Mouse (Mus musculus): ENCODE results near the gene Tmprss13. TPM values are rescaled to one million over a fixed set of nuclear protein-coding genes. Genes with fewer than 3 reads are reported as not detected.

The Tmprss13 gene
- polyA plus RNA-seq, 1 experiment from 2014 or later, result not detected

DNA sequence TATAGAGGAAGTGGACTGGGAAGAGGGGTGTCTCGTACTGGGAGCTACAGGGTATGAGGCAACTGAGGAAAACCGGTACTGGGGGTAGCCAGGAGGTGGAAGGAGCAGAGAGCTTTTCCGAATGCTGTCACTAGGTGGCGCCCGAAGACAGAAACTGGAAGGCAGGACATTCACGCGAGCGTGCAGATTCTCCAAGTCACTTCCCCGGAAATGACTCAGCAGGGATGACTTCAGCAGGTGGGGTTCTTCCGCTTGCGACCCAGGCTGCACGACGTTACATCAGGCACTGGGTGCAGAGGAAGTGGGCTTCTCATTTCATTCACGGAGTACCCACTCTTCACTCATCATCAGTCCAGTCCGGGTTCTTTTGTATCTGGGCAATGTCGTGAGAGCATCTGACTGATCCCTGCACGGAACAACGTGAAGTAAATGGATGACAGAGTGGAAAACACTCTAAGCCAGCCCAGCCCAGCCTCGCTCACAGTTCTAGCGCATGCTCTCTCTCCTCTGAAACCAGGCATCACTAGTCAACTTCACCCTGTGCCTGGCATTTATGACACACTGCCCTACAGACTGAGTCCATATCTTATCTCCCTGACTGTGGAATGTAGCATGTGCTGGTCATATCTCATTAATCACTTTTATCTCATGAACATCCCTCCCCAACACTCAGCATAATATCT lies 18.3 kb upstream of the Tmprss13 start:
- peaks cover 10% of the 10 kb centered on the region for H3K4me1 ChIP-seq (replicated peaks)
- H3K27me3 ChIP-seq, result no peaks in the 10 kb centered on the region
- H3K36me3 ChIP-seq, result no peaks in the 10 kb centered on the region
- no peak overlapping the region for H3K27ac ChIP-seq
- H3K9me3 ChIP-seq (replicated peaks), result no peaks in the 10 kb centered on the region
- peak; percentile 72 for DNase-seq
- H3K4me2 ChIP-seq, result peak overlapping the region; percentile 52
- peak; percentile 62 for ATAC-seq (ENCODE audit: low read depth)
- WGBS (ENCODE audit: insufficient replicate concordance), result 12% methylated on average over 20 of the region's 20 CpGs
- no peak overlapping the region; the same call in 1 of the 2 replicates for H3K9ac ChIP-seq
- H3K4me3 ChIP-seq (replicated peaks), result peak overlapping the region; percentile 36

GRCm38 (mm10) chr9:45301771-45302170 lies 17.1 kb upstream of the Tmprss13 start:
- no peak overlapping the region for H3K9ac ChIP-seq
- ATAC-seq (ENCODE audit: low read depth), result no peak
- H3K27ac ChIP-seq, result no peak overlapping the region
- no peaks in the 10 kb centered on the region for H3K9me3 ChIP-seq (replicated peaks)
- peaks cover 10% of the 10 kb centered on the region for H3K4me1 ChIP-seq (replicated peaks)
- H3K4me3 ChIP-seq (replicated peaks), result no peak overlapping the region
- H3K27me3 ChIP-seq, result no peaks in the 10 kb centered on the region
- no peak overlapping the region for H3K4me2 ChIP-seq
- 69% methylated on average over 8 of the region's 8 CpGs for WGBS (ENCODE audit: insufficient replicate concordance)
- no peak for DNase-seq
- no peaks in the 10 kb centered on the region for H3K36me3 ChIP-seq

DNA sequence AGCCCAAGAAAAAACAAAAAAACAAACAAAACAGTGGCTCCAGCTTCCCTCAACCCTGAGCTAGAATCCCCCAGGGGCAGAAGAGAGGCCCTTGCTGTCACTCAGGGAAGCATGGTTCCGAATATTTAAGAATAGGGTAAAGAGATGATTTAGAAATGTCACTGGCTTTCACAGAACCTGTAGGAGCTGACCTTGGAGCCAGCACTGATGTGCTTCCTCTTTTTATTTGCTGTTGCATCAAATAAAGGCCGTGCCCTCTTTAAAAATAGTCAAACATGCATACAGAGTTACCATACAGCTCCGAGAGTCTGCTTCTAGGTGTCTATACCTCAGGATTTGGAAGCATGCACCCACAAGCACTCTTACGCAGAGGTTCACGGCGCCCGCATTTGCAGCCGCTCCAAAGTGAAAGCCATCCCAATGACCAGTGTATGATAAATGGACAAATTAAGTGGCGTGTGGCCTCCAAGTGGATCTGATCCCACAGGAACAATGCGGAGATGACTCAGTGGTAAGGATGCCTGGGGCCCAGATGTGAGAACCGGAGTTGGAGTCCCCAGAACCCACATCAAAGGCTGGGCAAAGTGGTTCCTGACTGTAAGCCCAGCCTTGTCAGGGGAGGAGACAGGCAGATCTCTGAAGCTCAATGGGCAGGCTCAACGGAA lies 12.0 kb upstream of the Tmprss13 start:
- no peak overlapping the region for H3K4me2 ChIP-seq
- no peak for ATAC-seq (ENCODE audit: low read depth)
- no peak overlapping the region for H3K9ac ChIP-seq
- 73% methylated on average over 12 of the region's 12 CpGs for WGBS (ENCODE audit: insufficient replicate concordance)
- no peak for DNase-seq
- no peaks in the 10 kb centered on the region for H3K4me1 ChIP-seq (replicated peaks)
- H3K4me3 ChIP-seq (replicated peaks), result no peak overlapping the region
- H3K9me3 ChIP-seq (replicated peaks), result no peaks in the 10 kb centered on the region
- no peak overlapping the region for H3K27ac ChIP-seq
- no peaks in the 10 kb centered on the region for H3K27me3 ChIP-seq
- H3K36me3 ChIP-seq, result no peaks in the 10 kb centered on the region

DNA sequence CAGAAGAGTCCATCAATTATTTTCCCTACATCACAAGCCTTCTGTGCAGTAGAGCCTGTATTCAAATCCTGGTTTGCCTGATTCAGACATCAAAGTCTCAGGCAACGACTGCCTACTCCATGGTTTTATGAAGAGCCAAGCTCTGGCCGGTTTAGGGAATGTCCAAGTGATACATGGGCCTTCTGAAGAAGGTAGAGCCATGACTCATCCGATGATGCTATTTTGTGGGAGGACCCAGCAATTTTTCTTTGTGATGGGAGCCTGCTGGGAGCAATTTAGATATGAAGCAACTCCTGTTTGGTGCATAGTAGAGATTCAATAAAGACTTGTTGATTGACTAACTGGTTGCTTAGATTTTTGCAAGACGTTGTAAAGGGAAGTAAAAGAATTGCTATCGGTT lies 10.4 kb upstream of the Tmprss13 start:
- Histone ChIP-seq H3K4me3 (replicated peaks) (no peak overlapping the region), H3K9me3 (replicated peaks) (no peaks in the 10 kb centered on the region), H3K4me1 (replicated peaks) (no peaks in the 10 kb centered on the region), H3K36me3 (no peaks in the 10 kb centered on the region), H3K27ac (no peak overlapping the region), H3K4me2 (no peak overlapping the region), H3K27me3 (no peaks in the 10 kb centered on the region), H3K9ac (no peak overlapping the region)
- no peak for DNase-seq
- 65% methylated on average over 5 of the region's 5 CpGs for WGBS (ENCODE audit: insufficient replicate concordance)
- no peak for ATAC-seq (ENCODE audit: low read depth)

DNA sequence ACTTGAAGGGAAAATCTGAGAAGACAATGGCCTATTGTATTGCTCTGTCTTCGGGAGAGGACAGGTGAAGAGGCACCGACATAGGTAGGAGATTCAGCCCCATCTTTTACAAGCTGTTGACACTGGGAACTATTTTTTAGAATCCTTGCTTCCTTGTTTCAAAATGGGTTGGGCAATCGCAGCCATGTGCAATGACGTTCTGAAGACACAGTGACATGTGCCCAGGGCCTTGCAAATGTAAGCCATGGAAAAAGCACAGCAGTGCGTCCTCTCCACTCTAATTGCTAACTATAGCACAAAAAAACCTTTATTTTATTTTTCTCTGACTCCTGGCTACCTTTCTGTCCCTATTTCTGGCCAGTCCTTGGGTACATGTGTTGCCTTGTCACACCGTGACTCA lies 7.0 kb upstream of the Tmprss13 start:
- H3K36me3 ChIP-seq, result no peaks in the 10 kb centered on the region
- ATAC-seq (ENCODE audit: low read depth), result no peak
- peaks cover 12% of the 10 kb centered on the region; the same call in 1 of the 2 replicates for H3K27me3 ChIP-seq
- WGBS (ENCODE audit: insufficient replicate concordance), result 68% methylated on average over 6 of the region's 6 CpGs
- DNase-seq, result no peak
- H3K4me3 ChIP-seq (replicated peaks), result no peak overlapping the region
- no peaks in the 10 kb centered on the region for H3K9me3 ChIP-seq (replicated peaks)
- no peak overlapping the region for H3K4me2 ChIP-seq
- no peaks in the 10 kb centered on the region for H3K4me1 ChIP-seq (replicated peaks)
- H3K27ac ChIP-seq, result no peak overlapping the region
- H3K9ac ChIP-seq, result no peak overlapping the region

DNA sequence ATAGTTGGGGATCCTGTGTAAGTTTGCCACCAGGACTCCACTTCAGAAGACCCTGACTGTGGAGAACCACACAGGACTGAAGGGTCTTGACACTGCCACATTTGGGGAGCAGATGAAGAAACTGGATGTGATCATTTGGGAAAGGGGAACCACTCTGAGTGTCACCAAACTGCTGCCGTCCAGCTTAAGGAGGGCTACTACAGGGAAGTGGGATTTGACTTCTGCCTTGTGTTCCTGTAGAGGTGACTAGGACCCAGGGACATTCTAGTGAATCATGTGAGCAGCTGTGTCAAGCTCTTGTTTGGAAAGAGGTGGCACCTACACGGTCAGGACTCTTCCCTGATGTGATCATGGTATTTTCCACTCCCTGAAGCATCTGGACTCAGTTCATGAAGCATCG lies 5.0 kb upstream of the Tmprss13 start:
- no peaks in the 10 kb centered on the region for H3K4me1 ChIP-seq (replicated peaks)
- no peak overlapping the region for H3K27ac ChIP-seq
- H3K4me2 ChIP-seq, result no peak overlapping the region
- WGBS (ENCODE audit: insufficient replicate concordance), result 39% methylated on average over 3 of the region's 3 CpGs
- H3K9ac ChIP-seq, result no peak overlapping the region
- peaks cover 23% of the 10 kb centered on the region for H3K27me3 ChIP-seq
- H3K9me3 ChIP-seq (replicated peaks), result no peaks in the 10 kb centered on the region
- H3K36me3 ChIP-seq, result no peaks in the 10 kb centered on the region
- DNase-seq (no peak), ATAC-seq (ENCODE audit: low read depth) (no peak)
- H3K4me3 ChIP-seq (replicated peaks), result no peak overlapping the region

DNA sequence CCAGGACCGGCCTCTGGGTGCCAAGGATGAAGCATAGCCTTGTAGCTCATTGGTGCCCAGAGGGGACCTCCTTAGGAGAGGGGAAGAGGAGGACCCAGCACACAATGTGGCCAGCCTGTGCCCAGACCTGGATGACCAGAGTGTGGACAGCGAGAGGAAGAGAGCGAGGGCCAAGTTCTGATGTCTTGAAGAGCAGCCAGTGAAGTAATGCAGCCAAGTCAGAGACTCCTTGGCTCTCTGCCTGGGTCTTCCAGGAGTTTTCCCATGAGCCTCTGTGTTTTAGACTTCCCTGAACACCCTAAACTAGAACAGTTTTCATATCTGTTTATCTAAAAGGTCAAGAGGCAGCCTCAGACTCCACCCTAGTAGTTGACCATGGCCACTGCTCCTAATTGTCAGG lies 1.3 kb upstream of the Tmprss13 start:
- ATAC-seq (ENCODE audit: low read depth) (no peak), DNase-seq (no peak)
- Histone ChIP-seq H3K27ac (no peak overlapping the region), H3K27me3 (peaks cover 35% of the 10 kb centered on the region), H3K4me3 (replicated peaks) (no peak overlapping the region), H3K4me1 (replicated peaks) (no peaks in the 10 kb centered on the region), H3K9me3 (replicated peaks) (no peaks in the 10 kb centered on the region), H3K4me2 (no peak overlapping the region), H3K36me3 (no peaks in the 10 kb centered on the region), H3K9ac (no peak overlapping the region)
- WGBS (ENCODE audit: insufficient replicate concordance), result 72% methylated on average over 3 of the region's 3 CpGs

DNA sequence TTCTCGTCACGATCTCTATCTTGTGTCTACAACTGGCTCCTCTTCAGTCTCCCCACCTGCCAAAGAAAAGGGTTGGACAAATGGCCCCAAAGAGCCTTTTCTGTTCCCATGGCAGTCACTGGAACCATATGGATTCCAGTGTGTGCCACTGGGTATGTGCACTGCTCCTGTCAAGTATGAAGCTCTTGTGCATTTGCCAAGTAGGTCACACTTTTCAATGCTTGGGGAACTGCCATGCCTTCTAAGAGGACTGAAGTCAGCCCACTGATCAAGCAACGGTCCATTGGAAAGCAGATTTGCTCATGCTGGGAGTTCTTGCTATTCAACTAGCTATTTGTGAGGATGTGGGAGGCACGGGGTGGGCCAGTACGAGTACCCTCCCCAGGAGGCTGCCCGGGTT lies 2.6 kb downstream of the Tmprss13 start:
- no peaks in the 10 kb centered on the region for H3K4me1 ChIP-seq (replicated peaks)
- H3K4me3 ChIP-seq (replicated peaks), result no peak overlapping the region
- H3K27ac ChIP-seq, result no peak overlapping the region
- 54% methylated on average over 6 of the region's 6 CpGs for WGBS (ENCODE audit: insufficient replicate concordance)
- no peaks in the 10 kb centered on the region for H3K36me3 ChIP-seq
- DNase-seq (no peak), ATAC-seq (ENCODE audit: low read depth) (no peak)
- no peak overlapping the region for H3K4me2 ChIP-seq
- no peak overlapping the region for H3K9ac ChIP-seq
- peaks cover 27% of the 10 kb centered on the region for H3K27me3 ChIP-seq
- no peaks in the 10 kb centered on the region for H3K9me3 ChIP-seq (replicated peaks)

DNA sequence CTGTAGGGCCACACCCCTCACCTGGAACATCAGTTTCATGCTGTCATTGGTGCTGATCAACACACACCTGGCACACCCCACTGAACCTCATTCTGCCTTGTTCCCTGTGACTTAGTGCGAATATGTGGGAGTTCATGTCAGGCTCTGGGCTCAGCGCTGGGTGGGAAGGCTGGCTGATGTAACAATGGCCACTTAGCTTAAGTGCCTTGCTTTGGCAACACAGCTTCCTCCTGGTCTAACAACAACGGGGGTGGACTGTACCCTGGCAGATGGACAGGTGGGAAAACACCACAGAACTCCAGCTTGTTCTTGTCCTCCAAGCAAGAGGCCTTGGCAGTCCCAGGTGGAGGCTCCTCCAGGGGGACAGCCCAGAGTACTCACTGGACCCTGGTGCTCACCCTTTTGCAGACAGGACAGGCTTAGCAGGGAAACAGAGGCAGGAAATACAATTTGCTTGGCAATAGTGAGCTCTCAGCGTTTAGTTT lies 3.1 kb downstream of the Tmprss13 start:
- Histone ChIP-seq H3K4me3 (replicated peaks) (no peak overlapping the region), H3K4me1 (replicated peaks) (no peaks in the 10 kb centered on the region), H3K36me3 (no peaks in the 10 kb centered on the region), H3K9me3 (replicated peaks) (no peaks in the 10 kb centered on the region), H3K4me2 (no peak overlapping the region), H3K27me3 (peaks cover 22% of the 10 kb centered on the region), H3K27ac (no peak overlapping the region), H3K9ac (no peak overlapping the region)
- ATAC-seq (ENCODE audit: low read depth), result no peak
- 70% methylated on average over 4 of the region's 4 CpGs for WGBS (ENCODE audit: insufficient replicate concordance)
- DNase-seq, result no peak

DNA sequence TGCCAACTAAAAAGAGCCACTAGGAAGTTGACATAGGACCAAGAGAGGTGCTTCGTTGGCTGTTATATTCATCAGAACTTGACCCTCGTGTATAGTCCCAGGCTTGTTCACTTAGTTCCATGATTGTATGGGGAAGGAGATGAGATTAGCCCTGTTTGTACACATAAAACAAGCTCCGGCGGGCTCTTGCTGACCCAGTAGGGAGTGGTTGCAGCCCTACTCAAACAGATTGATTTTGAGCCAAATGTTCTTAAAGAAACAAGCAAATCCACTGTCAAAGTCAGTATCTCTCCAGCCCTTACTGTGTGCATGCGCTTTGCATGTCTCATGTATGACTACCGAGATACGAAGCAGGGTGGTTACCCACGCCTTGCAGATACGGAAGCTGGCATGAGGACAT lies 7.5 kb downstream of the Tmprss13 start:
- DNase-seq (no peak), ATAC-seq (ENCODE audit: low read depth) (no peak)
- Histone ChIP-seq H3K27me3 (no peaks in the 10 kb centered on the region), H3K9ac (no peak overlapping the region), H3K4me1 (replicated peaks) (no peaks in the 10 kb centered on the region), H3K9me3 (replicated peaks) (no peaks in the 10 kb centered on the region), H3K4me3 (replicated peaks) (no peak overlapping the region), H3K27ac (no peak overlapping the region), H3K4me2 (no peak overlapping the region), H3K36me3 (no peaks in the 10 kb centered on the region)
- 75% methylated on average over 9 of the region's 9 CpGs for whole genome bisulfite sequencing (ENCODE audit: insufficient replicate concordance)

- Histone ChIP-seq H3K4me3 (replicated peaks) (no peak overlapping the region), H3K27me3 (no peaks in the 10 kb centered on the region), H3K9ac (no peak overlapping the region), H3K9me3 (replicated peaks) (no peaks in the 10 kb centered on the region), H3K36me3 (no peaks in the 10 kb centered on the region), H3K4me2 (no peak overlapping the region), H3K27ac (no peak overlapping the region), H3K4me1 (replicated peaks) (no peaks in the 10 kb centered on the region)
- DNase-seq (no peak), ATAC-seq (ENCODE audit: low read depth) (no peak)
- WGBS (ENCODE audit: insufficient replicate concordance), result 64% methylated on average over 4 of the region's 4 CpGs
These were observed 9.4 kb downstream of the Tmprss13 start for GRCm38 (mm10) chr9:45328263-45328662.

DNA sequence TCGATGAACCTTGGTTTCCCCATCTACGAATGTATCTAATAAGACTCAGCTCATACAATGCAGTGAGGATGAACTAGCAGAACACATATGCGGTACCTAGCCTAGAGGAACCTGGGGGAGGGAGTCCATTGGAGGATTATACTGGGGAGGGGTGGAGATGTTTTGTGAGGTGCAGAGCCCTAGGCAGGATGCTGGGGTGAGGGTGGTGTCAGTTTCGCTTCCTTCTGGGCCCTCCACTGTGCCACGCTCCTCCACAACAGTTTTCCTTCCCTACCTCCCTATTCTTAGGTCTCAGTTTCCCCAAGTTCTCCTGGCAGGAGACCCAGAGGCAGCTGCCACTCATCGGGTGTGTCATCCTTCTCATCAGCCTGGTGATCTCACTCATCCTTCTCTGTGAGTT lies 10.7 kb downstream of the Tmprss13 start:
- DNase-seq (no peak), ATAC-seq (ENCODE audit: low read depth) (no peak)
- no peaks in the 10 kb centered on the region for H3K9me3 ChIP-seq (replicated peaks)
- no peak overlapping the region for H3K4me3 ChIP-seq (replicated peaks)
- 75% methylated on average over 6 of the region's 6 CpGs for WGBS (ENCODE audit: insufficient replicate concordance)
- no peak overlapping the region for H3K27ac ChIP-seq
- no peaks in the 10 kb centered on the region for H3K4me1 ChIP-seq (replicated peaks)
- H3K4me2 ChIP-seq, result no peak overlapping the region
- H3K9ac ChIP-seq, result no peak overlapping the region
- H3K36me3 ChIP-seq, result no peaks in the 10 kb centered on the region
- no peaks in the 10 kb centered on the region for H3K27me3 ChIP-seq
